Mouse (Mus musculus): ENCODE measurements around the gene Cep170.

DNA sequence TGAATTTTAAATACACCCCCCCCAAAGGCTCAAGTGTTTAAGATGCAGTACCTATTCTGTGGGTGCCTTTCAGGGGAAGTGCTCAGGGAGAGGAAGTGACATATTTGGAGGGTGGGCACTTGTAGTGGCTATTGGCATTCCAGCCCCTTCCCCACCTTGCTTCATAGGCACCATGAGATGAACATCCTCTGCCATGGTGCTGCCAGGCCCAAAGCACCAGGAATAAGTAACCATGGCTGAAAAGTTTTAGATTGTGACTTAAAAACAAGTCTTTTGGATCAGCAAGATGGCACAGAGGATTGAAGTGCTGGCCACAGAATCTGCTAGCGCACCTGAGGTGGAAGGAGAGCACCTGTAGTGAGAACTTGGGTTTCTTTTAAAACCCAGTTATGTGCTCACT, 113.6 kb downstream of the Cep170 start:
- no peak for TF ChIP-seq POLR2A (IDR thresholded peaks at IDR 0.05; ENCODE audit: borderline replicate concordance, control insufficient read depth, low read depth, low read length)
- no peak for TF ChIP-seq CTCF (IDR thresholded peaks at IDR 0.05; ENCODE audit: control insufficient read depth, insufficient read depth, low read length)

All from bone marrow, adult 2 months (tissue).